Mouse (Mus musculus) ES-E14 (cell line): ENCODE data around the gene Ugt2b36.
"Not testable (repeated sequence)": the region's sequence is repeated elsewhere in the genome, so short reads cannot be mapped to it uniquely, and the experiment has no call there.

Source experiments
- CHD2 ChIP-seq: IDR thresholded peaks from 2 replicates; pipeline ENCODE4 v1.6.1; 2014; ENCODE audit warnings: mild to moderate bottlenecking, low read depth, low read length, inconsistent platforms
- HCFC1 ChIP-seq: IDR thresholded peaks from 2 replicates; pipeline ENCODE4 v1.6.1; 2012; ENCODE audit warnings: low read length, inconsistent platforms, borderline replicate concordance; ENCODE audit not compliant: insufficient read depth
- MAFK ChIP-seq: IDR thresholded peaks from 2 replicates; pipeline ENCODE4 v1.6.1; 2014; ENCODE audit warnings: mild to moderate bottlenecking, low read depth, low read length, inconsistent platforms; ENCODE audit not compliant: insufficient read depth
- ZNF384 ChIP-seq: IDR thresholded peaks from 2 replicates; pipeline ENCODE4 v1.6.1; 2012; ENCODE audit warnings: low read depth, low read length, inconsistent platforms

DNA sequence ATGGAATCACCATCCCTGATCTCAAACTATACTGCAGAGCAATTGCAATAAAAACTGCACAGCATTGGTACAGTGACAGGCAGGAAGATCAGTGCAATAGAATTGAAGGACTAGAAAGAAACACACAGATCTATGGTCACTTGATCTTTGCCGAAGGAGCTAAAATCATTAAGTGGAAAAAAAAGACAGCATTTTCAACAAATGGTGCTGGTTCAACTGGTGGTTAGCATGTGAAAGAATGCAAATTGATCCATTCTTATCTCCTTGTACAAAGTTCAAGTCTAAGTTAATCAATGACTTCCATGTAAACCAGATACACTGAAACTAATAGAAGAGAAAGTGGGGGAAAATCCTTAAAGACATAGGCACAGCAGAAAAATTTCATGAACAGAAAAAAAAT, 11.3 kb upstream of the Ugt2b36 start:
- TF ChIP-seq ZNF384, HCFC1, MAFK, CHD2: not testable (repeated sequence)
